Mouse (Mus musculus): ENCODE measurements at regions not wholly inside any gene's neighbourhood (a gene's known extent, or its start where the extent isn't known, plus 50 kb on each side); places are given as distances from the start of the nearest gene placed in this dataset.

DNA sequence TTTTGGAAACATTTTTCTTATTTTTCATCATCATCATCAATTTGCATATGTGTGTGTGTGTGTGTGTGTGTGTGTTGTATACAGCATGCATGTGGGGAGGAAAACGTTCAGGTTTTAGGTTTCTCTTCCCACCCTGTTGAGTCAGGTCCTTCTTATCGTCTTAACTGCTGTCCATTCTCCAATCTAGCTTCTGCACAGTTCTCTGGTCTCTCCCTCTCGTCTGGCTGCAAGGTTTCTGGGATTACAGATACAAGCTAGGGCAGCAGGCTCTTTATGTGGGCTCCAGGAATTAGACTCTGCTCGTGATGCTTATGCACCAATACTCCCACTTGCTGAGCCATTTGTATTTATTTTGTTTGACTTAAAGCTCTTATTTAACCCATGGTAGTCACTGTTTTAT, 226.6 kb upstream of the Cwc22 start:
- no peak for TF ChIP-seq CTCF (IDR thresholded peaks at IDR 0.05; ENCODE audit: borderline replicate concordance, control insufficient read depth, extremely low read depth, insufficient read depth, low read length, poor library complexity)
- no peak for TF ChIP-seq POLR2A (IDR thresholded peaks at IDR 0.05; ENCODE audit: control insufficient read depth, extremely low read depth, insufficient read depth, low read length, poor library complexity)

Measured in thymus, adult 2 months (tissue).